ENCODE assay signal across 8 mouse cellular contexts in the genomic region with DNA sequence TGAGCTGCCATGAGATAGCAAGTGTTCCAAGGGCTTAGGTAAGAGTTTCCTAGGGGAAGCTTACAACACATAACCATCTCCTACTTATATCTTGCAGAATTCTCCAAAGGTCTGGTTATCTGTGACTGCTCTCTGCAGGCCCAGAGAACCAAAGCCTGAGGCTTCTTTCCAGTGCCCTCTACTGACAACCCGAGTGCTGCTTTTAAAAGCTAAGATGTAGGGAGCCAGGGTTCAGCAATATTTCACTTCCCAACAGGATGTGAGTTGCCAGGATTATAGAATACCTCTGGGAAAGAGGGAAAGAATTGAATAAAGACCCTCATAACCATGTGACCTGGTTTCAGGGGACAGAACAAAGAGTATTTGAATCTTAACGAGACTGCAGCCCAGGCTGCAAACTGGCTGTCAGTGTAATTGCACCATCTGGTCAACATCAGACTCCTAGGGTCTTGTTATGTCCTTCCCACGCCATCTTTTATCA. TPM values are rescaled to one million over a fixed set of nuclear protein-coding genes. Genes with fewer than 3 reads are reported as not detected.
DNase-seq lines count a peak whose midpoint lies in the region; ATAC-seq and TF ChIP-seq lines count a peak whose summit lies in the region.

No protein-coding gene starts in this region.

- peaks cover 10% of the 10 kb centered on the region for H3K79me2 ChIP-seq in heart, adult 2 months (replicated peaks; ENCODE audit: control insufficient read depth, insufficient read depth, low read length)

- intact Hi-C loops in heart, adult 2 months (cut with DNase I) = no loop called here
- intact Hi-C loops in heart, postnatal 10 days (cut with DNase I) = no loop called here

- WGBS in heart, adult 2 months = 9% methylated on average over 3 of the region's 3 CpGs
- WGBS in heart, postnatal 0 days = 3% methylated on average over 3 of the region's 3 CpGs
- WGBS in midbrain, embryonic 12.5 days = 18% methylated on average over 3 of the region's 3 CpGs

- no peak for DNase-seq in heart, adult 2 months
- DNase-seq in heart, postnatal 10 days = no peak
- peak; percentile 50 for DNase-seq in NIH3T3 (ENCODE audit: low read depth)
- peak; percentile 40 for DNase-seq in heart, postnatal 0 days (ENCODE audit: low spot score)
- DNase-seq in spleen, postnatal 4 days (ENCODE audit: low spot score in 2 of 2) = no peak
- DNase-seq in left cerebral cortex, adult 9 months (ENCODE audit: low spot score in 2 of 2) = no peak
- DNase-seq in adrenal gland, adult 18-20 months (ENCODE audit: low spot score in 2 of 2) = no peak

- TF ChIP-seq POLR2A in heart, adult 2 months (IDR thresholded peaks at IDR 0.05; ENCODE audit: insufficient read depth, low read depth, low read length) = no peak

- H3K4me3 ChIP-seq in heart, adult 2 months = no peak overlapping the region
- H3K4me3 ChIP-seq in heart, postnatal 0 days (ENCODE audit: low read depth, low read length) = no peak overlapping the region
- H3K4me3 ChIP-seq in midbrain, embryonic 12.5 days = no peak overlapping the region

- TF ChIP-seq EP300 in heart, adult 2 months (IDR thresholded peaks at IDR 0.05; ENCODE audit: insufficient read depth, low read depth, low read length) = no peak
- no peak for TF ChIP-seq EP300 in heart, postnatal 0 days (IDR thresholded peaks at IDR 0.05; ENCODE audit: low read depth)

- TF ChIP-seq CTCF in heart, adult 2 months (IDR thresholded peaks at IDR 0.05) = no peak
- no peak for TF ChIP-seq CTCF in heart, postnatal 0 days (IDR thresholded peaks at IDR 0.05; ENCODE audit: low read depth)

- H3K4me2 ChIP-seq in heart, postnatal 0 days (ENCODE audit: low read depth, low read length) = peak overlapping the region; percentile 30; the same call in 1 of the 2 replicates
- no peak overlapping the region for H3K4me2 ChIP-seq in midbrain, embryonic 12.5 days (replicated peaks)

- ATAC-seq in heart, postnatal 0 days (ENCODE audit: insufficient read depth, low read depth) = peak; percentile 59
- peak; percentile 94 for ATAC-seq in midbrain, embryonic 12.5 days (ENCODE audit: low FRiP score, low read depth)

- H3K4me1 ChIP-seq in heart, adult 2 months (ENCODE audit: control insufficient read depth, insufficient read depth, low read length) = peaks cover 20% of the 10 kb centered on the region
- H3K4me1 ChIP-seq in heart, postnatal 0 days (ENCODE audit: control insufficient read depth, insufficient read depth) = peaks cover 34% of the 10 kb centered on the region
- H3K4me1 ChIP-seq in midbrain, embryonic 12.5 days = peaks cover 23% of the 10 kb centered on the region

- H3K9ac ChIP-seq in heart, adult 2 months (ENCODE audit: low read depth, low read length) = no peak overlapping the region; the same call in 1 of the 2 replicates
- H3K9ac ChIP-seq in heart, postnatal 0 days (replicated peaks; ENCODE audit: low read depth, low read length) = no peak overlapping the region
- H3K9ac ChIP-seq in midbrain, embryonic 12.5 days (replicated peaks) = no peak overlapping the region

- H3K9me3 ChIP-seq in heart, postnatal 0 days (replicated peaks; ENCODE audit: control insufficient read depth, low read length) = no peaks in the 10 kb centered on the region
- H3K9me3 ChIP-seq in midbrain, embryonic 12.5 days = no peaks in the 10 kb centered on the region

- H3K36me3 ChIP-seq in heart, adult 2 months (ENCODE audit: control insufficient read depth, insufficient read depth, low read length) = peaks cover 24% of the 10 kb centered on the region
- H3K36me3 ChIP-seq in heart, postnatal 0 days (replicated peaks; ENCODE audit: control insufficient read depth, insufficient read depth, low read length) = no peaks in the 10 kb centered on the region
- no peaks in the 10 kb centered on the region for H3K36me3 ChIP-seq in midbrain, embryonic 12.5 days

- peak overlapping the region; percentile 62 for H3K27ac ChIP-seq in heart, adult 2 months
- peak overlapping the region; percentile 92 for H3K27ac ChIP-seq in heart, postnatal 0 days (ENCODE audit: low read depth)
- peak overlapping the region; percentile 78 for H3K27ac ChIP-seq in midbrain, embryonic 12.5 days (replicated peaks)

- H3K27me3 ChIP-seq in heart, adult 2 months (ENCODE audit: control insufficient read depth, insufficient read depth, low read length) = no peaks in the 10 kb centered on the region
- H3K27me3 ChIP-seq in heart, postnatal 0 days (ENCODE audit: control insufficient read depth, insufficient read depth, low read length) = no peaks in the 10 kb centered on the region
- H3K27me3 ChIP-seq in midbrain, embryonic 12.5 days = no peaks in the 10 kb centered on the region

RNA-seq across cellular contexts. Expression of gene Lims1, which starts 59.4 kb away (rescaled TPM):
- 100 to 1,000 TPM; 144 to 155 TPM for total RNA-seq in heart, adult 2 months (2021)
- polyA plus RNA-seq in heart, adult 2 months (2012; rRNA removed) = 25.6 and 64.3 TPM in 2 replicates
- 100 to 1,000 TPM; 211 to 240 TPM for total RNA-seq in heart, postnatal 10 days (2021)
- total RNA-seq in heart, postnatal 0 days (2014; rRNA removed; ENCODE audit: low replicate concordance) = 177 and 193 TPM in 2 replicates
- polyA plus RNA-seq in heart, postnatal 0 days (2015; fragmentation: Nextera tagmentation; extraction: Ambion mirVana) = 211 and 232 TPM in 2 replicates
- 85.6 and 88.9 TPM in 2 replicates for polyA plus RNA-seq in midbrain, embryonic 12.5 days (2016; fragmentation: Nextera tagmentation; extraction: Ambion mirVana)
- 10 to 100 TPM; 35.4 to 46.2 TPM for total RNA-seq in adrenal gland, adult 18-20 months (2021)

Comparison
In these comparisons a context has a peak if more than half of its experiments do, and no peak if none do; other contexts are left out.
1. DNase-seq: peak in NIH3T3 (single experiment) and heart, postnatal 0 days (single experiment); none in heart, adult 2 months (0 of 2), heart, postnatal 10 days (0 of 2), spleen, postnatal 4 days (0 of 2), left cerebral cortex, adult 9 months (0 of 2) and adrenal gland, adult 18-20 months (0 of 2).
2. Peak in every context shown above with its lines, with median percentiles within 50 percentile points of each other: H3K27ac ChIP-seq.